Mouse (Mus musculus) ES-E14 (cell line): ENCODE data around the gene Cux1.

ENCODE experiments used
- CHD2 ChIP-seq: IDR thresholded peaks from 2 replicates; pipeline ENCODE4 v1.6.1; 2014; ENCODE audit warnings: mild to moderate bottlenecking, low read depth, low read length, inconsistent platforms
- ZC3H11A ChIP-seq: IDR thresholded peaks from 2 replicates; pipeline ENCODE4 v1.6.1; 2012; ENCODE audit warnings: low read depth, mild to moderate bottlenecking, inconsistent platforms, low read length, borderline replicate concordance
- ZNF384 ChIP-seq: IDR thresholded peaks from 2 replicates; pipeline ENCODE4 v1.6.1; 2012; ENCODE audit warnings: low read depth, low read length, inconsistent platforms

DNA sequence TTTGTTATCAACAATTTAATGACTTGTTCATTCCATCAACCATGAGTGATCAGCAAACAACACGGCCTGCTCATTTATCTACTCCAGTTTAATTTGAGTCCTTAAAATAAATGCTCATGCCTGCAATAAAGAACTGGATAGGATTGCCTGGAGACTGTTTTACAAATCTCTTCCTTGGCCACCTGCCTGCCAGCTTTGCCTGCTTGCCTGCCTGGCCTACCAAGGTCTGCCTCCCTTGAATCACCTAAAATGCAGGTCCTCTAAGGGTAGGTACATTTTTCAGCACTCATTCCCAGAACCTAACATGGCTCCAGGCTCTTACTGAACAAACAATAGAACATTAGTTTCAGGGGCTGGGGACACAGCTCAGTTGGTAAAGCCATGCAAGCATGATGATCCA is 39.4 kb downstream of the Cux1 start:
- no peak for TF ChIP-seq ZNF384
- TF ChIP-seq CHD2 = no peak
- no peak for TF ChIP-seq ZC3H11A
